Mouse (Mus musculus) urinary bladder, postnatal 14 days (tissue): ENCODE results near the gene Gstk1.

Source experiments
- DNase-seq: peaks from one replicate; pipeline ENCODE4 v3.0.0; 2021; ENCODE audit warnings: low spot score

Gene Gstk1

DNA sequence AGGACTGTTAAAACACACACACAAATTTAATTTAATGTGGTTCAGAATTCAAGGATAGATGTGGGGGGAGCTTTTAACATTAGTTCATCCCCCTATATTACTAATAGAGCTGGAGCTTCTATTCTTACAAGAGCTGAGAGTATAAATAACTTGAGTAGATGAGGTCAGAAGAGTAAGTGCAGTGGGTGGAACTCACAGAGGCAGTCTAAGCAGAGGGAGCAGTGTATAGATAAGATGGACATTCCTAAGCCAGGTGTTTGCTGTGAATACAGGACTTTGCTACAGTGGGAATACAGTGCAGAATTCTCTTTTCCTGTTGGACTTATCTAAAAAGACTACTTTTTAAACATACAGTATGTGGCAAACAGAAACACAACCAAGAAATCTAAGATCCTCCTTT, 25.1 kb downstream of the Gstk1 start:
- no peak for DNase-seq

DNA sequence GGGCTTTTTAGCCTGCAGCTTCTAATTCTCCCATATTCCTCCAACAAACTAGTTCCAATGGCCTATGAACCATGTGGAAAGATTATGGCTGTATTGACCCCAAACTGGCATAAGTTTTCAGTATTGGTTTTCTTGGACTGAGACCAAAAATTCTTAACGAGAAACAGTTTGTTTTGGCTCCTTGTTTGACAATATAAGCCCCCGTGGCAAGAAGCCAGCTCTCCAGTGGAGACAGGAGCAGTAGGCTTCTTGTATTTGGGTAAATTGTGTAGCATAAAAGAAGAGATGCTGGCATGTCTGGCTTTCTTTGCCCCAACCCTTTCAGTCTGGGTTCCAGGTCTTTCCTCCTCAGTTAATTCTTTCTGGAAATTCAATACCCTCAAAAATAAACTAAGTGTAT, 30.4 kb downstream of the Gstk1 start:
- no peak for DNase-seq

GRCm38 (mm10) chr6:42282865-42283528, 37.3 kb downstream of the Gstk1 start:
- no peak for DNase-seq

DNA sequence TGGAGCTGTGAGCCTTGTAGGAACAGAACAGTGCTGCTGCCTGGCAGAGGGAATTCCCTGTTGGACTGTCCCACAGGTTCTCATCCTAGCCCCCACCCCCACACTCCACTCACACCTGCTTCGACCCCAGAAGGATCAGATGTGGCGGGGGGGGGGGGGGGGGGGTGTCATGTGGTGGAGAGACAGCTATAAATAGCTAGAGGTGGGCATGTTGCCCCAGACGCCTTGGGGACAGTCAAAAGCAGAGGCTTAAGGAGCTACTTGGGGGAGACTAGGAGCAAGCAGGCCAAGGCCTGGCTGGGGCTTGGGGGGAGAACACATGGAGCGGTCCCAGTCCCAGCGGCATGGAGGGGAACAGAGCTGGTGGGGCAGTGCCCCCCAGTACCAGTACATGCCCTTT, 40.7 kb downstream of the Gstk1 start, which contains the start of gene Clcn1:
Gene Clcn1, plus strand, starts transcription at position 238 of the 400 bp plus-strand sequence.
- no peak for DNase-seq

DNA sequence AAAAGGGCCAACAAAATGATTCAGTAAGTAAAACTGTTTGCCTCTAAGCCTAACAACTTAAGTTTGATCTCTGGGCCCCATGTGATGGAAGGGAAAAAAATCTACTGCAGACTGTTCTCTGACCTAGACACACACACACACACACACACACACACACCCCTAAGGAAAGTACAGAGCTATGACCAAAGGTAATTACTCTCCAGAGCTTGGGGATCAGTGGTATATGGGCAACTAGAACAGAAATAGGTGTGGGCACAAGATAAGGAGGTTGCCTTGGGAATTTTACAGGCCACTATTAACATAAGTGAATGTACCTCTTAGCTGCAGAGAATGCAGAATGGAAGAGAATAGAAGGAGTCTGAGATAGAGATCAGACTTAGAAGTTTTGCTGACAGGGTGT, 41.8 kb downstream of the Gstk1 start:
- DNase-seq, result no peak

- no peak for DNase-seq
These were observed 47.6 kb downstream of the Gstk1 start for GRCm38 (mm10) chr6:42293327-42293726.

GRCm38 (mm10) chr6:42295549-42296094, 49.9 kb downstream of the Gstk1 start:
- no peak for DNase-seq

GRCm38 (mm10) chr6:42299362-42299761, 53.6 kb downstream of the Gstk1 start:
- no peak for DNase-seq
